Mouse (Mus musculus): ENCODE results near the gene Aff3.

The Aff3 gene

GRCm38 (mm10) chr1:38202475-38203183 lies 462.1 kb downstream of the Aff3 start:
- peak; percentile 18 for DNase-seq (ENCODE audit: extremely low read depth, insufficient read length, low spot score)

GRCm38 (mm10) chr1:38201796-38202195 lies 463.0 kb downstream of the Aff3 start:
- DNase-seq (ENCODE audit: extremely low read depth, insufficient read length, low spot score): no peak

- DNase-seq (ENCODE audit: extremely low read depth, insufficient read length, low spot score): no peak
These were observed 464.8 kb downstream of the Aff3 start for GRCm38 (mm10) chr1:38199669-38200635.

- DNase-seq (ENCODE audit: extremely low read depth, insufficient read length, low spot score): no peak
These were observed 466.2 kb downstream of the Aff3 start for GRCm38 (mm10) chr1:38198393-38199029.

- no peak for DNase-seq (ENCODE audit: extremely low read depth, insufficient read length, low spot score)
These were observed 467.5 kb downstream of the Aff3 start for GRCm38 (mm10) chr1:38197145-38197682.

- no peak for DNase-seq (ENCODE audit: extremely low read depth, insufficient read length, low spot score)
These were observed 469.0 kb downstream of the Aff3 start for GRCm38 (mm10) chr1:38195721-38196120.

- DNase-seq (ENCODE audit: extremely low read depth, insufficient read length, low spot score): no peak
These were observed 478.6 kb downstream of the Aff3 start for GRCm38 (mm10) chr1:38186227-38186545.

- DNase-seq (ENCODE audit: extremely low read depth, insufficient read length, low spot score): no peak
These were observed 479.1 kb downstream of the Aff3 start for GRCm38 (mm10) chr1:38185517-38186226.

- DNase-seq (ENCODE audit: extremely low read depth, insufficient read length, low spot score): no peak
These were observed 483.7 kb downstream of the Aff3 start for GRCm38 (mm10) chr1:38181020-38181550.

- DNase-seq (ENCODE audit: extremely low read depth, insufficient read length, low spot score): no peak
These were observed 485.8 kb downstream of the Aff3 start for GRCm38 (mm10) chr1:38178929-38179328.

- no peak for DNase-seq (ENCODE audit: extremely low read depth, insufficient read length, low spot score)
These were observed 488.7 kb downstream of the Aff3 start for GRCm38 (mm10) chr1:38176077-38176476.

GRCm38 (mm10) chr1:38171874-38172273 lies 492.9 kb downstream of the Aff3 start:
- no peak for DNase-seq (ENCODE audit: extremely low read depth, insufficient read length, low spot score)

- no peak for DNase-seq (ENCODE audit: extremely low read depth, insufficient read length, low spot score)
These were observed 499.1 kb downstream of the Aff3 start for GRCm38 (mm10) chr1:38165696-38166095.

- DNase-seq (ENCODE audit: extremely low read depth, insufficient read length, low spot score): no peak
These were observed 514.7 kb downstream of the Aff3 start for GRCm38 (mm10) chr1:38150086-38150485.

- DNase-seq (ENCODE audit: extremely low read depth, insufficient read length, low spot score): no peak
These were observed 518.7 kb downstream of the Aff3 start for GRCm38 (mm10) chr1:38146008-38146407.

GRCm38 (mm10) chr1:38141371-38141770 lies 523.4 kb downstream of the Aff3 start:
- no peak for DNase-seq (ENCODE audit: extremely low read depth, insufficient read length, low spot score)

GRCm38 (mm10) chr1:38140911-38141310 lies 523.8 kb downstream of the Aff3 start:
- no peak for DNase-seq (ENCODE audit: extremely low read depth, insufficient read length, low spot score)

GRCm38 (mm10) chr1:38139396-38139795 lies 525.4 kb downstream of the Aff3 start:
- DNase-seq (ENCODE audit: extremely low read depth, insufficient read length, low spot score): no peak

GRCm38 (mm10) chr1:38132942-38133341 lies 531.8 kb downstream of the Aff3 start:
- no peak for DNase-seq (ENCODE audit: extremely low read depth, insufficient read length, low spot score)

All from 3134 (cell line).